Mouse (Mus musculus) heart, postnatal 36 days (tissue): Measurements from ENCODE around the gene Clec4f. TPM values are rescaled to one million over a fixed set of nuclear protein-coding genes. Genes with fewer than 3 reads are reported as not detected.

Experiments used
- DNase-seq, 2 experiments: peaks; one replicate each; pipeline ENCODE4 v3.0.0; 2021 to 2022
- intact Hi-C: fragments of 180-260 bp; cut with DNase I; formaldehyde crosslinking; loops from one replicate; pipeline ENCODE4 v1.15.1; 2025
- total RNA-seq, 2 experiments: library from RNA; stranded (reverse); gene quantifications; 2 replicates each; pipeline ENCODE4 v1.2.3; 2021

Gene Clec4f
- total RNA-seq = not detected

GRCm38 (mm10) chr6:83656087-83656486 lies at the start of gene Clec4f:
TSS of gene Clec4f (minus strand) at chr6:83656187.
- DNase-seq = no peak
- intact Hi-C loops = no loop called here

- no peak for DNase-seq
- intact Hi-C loops = no loop called here
Measured at GRCm38 (mm10) chr6:83704701-83705100, 48.7 kb upstream of the Clec4f start.

GRCm38 (mm10) chr6:83704294-83704693 lies 48.3 kb upstream of the Clec4f start:
- no peak for DNase-seq
- intact Hi-C loops = no loop called here

GRCm38 (mm10) chr6:83703722-83704078 lies 47.7 kb upstream of the Clec4f start:
- intact Hi-C loops = loop anchor here (2.0 kb wide), 1 partner anchor 13 kb away; no protein-coding TSS in a partner anchor

GRCm38 (mm10) chr6:83703000-83703721 lies 47.2 kb upstream of the Clec4f start:
- intact Hi-C loops = loop anchor here (2.0 kb wide), 1 partner anchor 14 kb away; no protein-coding TSS in a partner anchor
- no peak for DNase-seq

More at GRCm38 (mm10) chr6:83703722-83704078, 47.7 kb upstream of the Clec4f start:
- no peak for DNase-seq

DNA sequence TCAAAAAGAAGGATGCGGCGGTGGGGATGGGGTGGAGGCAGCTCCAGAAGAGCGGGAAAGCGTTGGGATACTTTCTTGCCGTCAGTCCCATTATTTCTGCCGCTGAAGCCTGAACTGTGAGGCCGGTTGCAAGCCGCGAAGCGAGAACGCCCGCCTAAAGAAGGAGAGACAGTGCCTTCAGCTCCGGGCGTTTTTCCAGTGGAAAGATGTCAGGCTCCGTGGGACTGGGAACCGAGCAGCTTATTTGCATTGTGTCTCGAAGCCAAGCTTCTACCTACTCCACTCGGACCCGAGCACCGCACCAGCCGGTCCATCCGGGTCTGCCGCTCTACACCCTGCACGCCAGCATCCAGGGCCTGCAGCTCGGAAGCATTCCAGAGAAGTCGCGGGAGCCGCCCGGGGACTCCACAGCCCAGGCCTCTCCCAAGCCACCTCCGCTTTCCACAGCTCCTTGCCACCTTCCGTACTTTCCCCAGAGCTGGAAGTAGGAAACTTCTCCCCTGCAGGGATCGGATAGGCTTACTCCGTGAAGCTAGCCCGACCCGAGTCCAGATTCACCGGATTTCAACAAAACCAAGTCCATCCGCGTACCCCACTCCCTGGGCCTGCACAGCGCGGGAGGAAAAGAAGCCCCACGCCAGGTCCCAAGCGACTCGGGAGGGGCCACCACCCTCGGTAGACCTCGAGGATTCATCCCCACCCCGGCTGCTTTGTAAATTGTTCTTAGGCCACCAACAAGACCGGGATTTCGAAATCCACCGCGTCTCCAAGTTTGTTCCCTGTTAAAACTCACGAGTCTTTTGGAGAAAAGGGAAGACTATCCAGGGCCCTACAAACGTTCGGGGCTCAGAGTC lies 46.4 kb upstream of the Clec4f start:
- no peak for DNase-seq
- intact Hi-C loops = loop anchor here (2.0 kb wide), 1 partner anchor 14 kb away; no protein-coding TSS in a partner anchor

GRCm38 (mm10) chr6:83701001-83701400 lies 45.0 kb upstream of the Clec4f start:
- DNase-seq = no peak
- intact Hi-C loops = no loop called here

GRCm38 (mm10) chr6:83699971-83700370 lies 44.0 kb upstream of the Clec4f start:
- intact Hi-C loops = no loop called here
- no peak for DNase-seq

GRCm38 (mm10) chr6:83697932-83698331 lies 41.9 kb upstream of the Clec4f start:
- intact Hi-C loops = no loop called here
- no peak for DNase-seq

DNA sequence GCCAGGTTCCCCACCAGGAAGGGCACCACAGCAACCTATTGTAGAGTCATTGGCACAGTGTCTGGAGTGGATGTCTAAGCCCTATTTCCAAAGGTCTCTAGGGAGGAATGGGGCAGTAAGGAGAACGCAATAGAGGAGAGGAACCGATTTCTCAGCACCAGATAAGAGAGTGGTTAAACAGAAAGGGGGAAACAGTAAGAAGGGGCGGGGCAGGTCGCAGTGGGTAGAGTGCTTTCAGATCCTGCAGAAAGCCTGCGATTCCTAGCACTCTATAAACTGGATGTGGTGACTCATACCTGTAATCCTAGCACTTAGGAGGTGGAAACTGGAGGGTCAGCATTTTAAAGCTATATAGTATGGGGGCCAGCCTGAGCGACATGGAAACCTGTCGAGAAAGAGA lies 40.7 kb upstream of the Clec4f start:
- intact Hi-C loops = no loop called here
- DNase-seq = no peak

- DNase-seq = no peak
- intact Hi-C loops = no loop called here
Measured at GRCm38 (mm10) chr6:83695731-83696130, 39.7 kb upstream of the Clec4f start.

DNA sequence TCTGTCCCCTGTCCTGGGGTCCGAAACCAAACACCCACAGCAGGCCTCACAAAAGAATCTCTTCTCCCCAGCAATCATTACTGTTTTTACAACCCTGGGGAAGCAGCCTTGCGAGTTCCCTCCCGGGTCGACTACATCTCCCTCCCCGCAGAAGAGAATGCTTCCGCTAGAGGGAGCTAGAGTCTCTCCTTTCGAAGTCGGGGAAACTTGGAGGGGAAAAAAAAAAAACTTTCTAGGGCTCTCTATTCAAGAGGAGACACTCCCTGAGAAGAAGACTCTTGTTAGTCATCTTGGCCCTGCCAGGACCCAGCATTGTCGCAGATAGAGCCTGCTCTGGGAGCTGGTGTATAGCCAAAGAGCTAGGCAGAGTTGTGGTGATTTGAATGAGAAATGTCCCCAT lies 37.8 kb upstream of the Clec4f start:
- intact Hi-C loops = loop anchor here (1.0 kb wide), 1 partner anchor 37 kb away; no protein-coding TSS in a partner anchor
- peak; percentile 47 to 48 for DNase-seq

- intact Hi-C loops = loop anchor here (1.0 kb wide), 1 partner anchor 38 kb away; no protein-coding TSS in a partner anchor
- no peak for DNase-seq
Measured at GRCm38 (mm10) chr6:83692962-83693361, 37.0 kb upstream of the Clec4f start.

DNA sequence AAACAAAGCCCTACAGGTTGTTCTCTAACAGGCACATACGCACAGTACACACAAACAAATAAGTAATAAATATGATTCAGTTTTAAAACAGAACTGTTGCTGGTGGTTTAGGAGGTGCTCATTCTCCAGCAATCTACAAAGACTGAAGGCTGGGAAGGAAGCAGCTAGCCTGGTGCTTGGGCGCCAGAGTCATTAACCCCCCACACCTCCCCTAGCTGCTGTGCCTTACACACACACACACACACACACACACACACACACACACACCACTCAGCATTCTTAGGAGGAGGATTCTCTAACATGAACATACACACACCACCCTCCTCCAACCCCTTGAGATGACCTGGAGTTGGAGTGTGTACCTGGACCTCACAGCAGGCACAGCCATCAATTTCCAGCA lies 34.9 kb upstream of the Clec4f start:
- intact Hi-C loops = loop anchor here (2.0 kb wide), 1 partner anchor 88 kb away; no protein-coding TSS in a partner anchor

DNA sequence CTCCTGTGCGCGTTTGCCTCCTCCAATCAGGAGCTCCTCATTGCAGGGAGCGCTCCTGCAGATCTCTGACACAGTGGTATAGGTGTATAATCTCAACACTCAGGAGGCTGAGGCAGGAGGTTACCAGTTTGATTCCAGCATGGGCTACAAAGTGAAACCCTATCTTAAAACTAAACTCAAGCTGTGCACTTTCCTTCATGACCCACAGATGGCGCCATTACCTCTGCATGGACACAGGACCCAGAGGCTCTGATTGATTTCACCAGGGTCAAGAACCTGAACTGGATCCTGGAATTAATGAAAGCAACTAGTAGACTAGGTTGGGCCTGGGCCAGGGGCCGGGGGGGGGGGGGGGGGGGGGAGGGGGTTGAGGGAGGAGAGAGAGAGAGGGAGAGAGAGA lies 34.3 kb upstream of the Clec4f start:
- intact Hi-C loops = loop anchor here (2.0 kb wide), 1 partner anchor 89 kb away; no protein-coding TSS in a partner anchor

More for the DNA sequence above, 34.9 kb upstream of the Clec4f start:
- DNase-seq = no peak

GRCm38 (mm10) chr6:83689374-83689773 lies 33.4 kb upstream of the Clec4f start:
- intact Hi-C loops = no loop called here
- DNase-seq = no peak

More for the DNA sequence above, 34.3 kb upstream of the Clec4f start:
- peak; percentile 44 to 55 for DNase-seq

DNA sequence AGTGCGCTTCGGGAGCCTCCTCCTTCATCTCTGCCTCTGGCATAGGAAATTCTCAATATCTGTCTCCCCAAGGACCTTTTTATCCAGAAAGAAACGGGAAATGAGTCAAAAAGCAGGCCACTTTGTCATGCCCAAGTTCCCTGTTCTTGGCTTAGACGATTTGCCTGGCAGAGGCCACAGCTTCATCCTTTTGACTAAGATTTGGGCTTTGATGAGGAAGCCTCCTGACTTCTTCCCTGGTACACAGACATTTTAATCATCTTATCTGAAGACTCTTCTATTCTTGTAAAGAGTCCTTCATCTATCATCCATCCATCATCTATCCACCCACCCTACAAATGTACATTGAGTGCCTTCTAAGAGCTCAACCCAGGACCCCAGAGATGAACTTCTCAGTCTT lies 21.8 kb upstream of the Clec4f start, which contains the start of gene Cd207:
TSS of gene Cd207 (minus strand) at position 101 of the 400 bp plus-strand sequence.
- no peak for DNase-seq
- intact Hi-C loops = no loop called here

DNA sequence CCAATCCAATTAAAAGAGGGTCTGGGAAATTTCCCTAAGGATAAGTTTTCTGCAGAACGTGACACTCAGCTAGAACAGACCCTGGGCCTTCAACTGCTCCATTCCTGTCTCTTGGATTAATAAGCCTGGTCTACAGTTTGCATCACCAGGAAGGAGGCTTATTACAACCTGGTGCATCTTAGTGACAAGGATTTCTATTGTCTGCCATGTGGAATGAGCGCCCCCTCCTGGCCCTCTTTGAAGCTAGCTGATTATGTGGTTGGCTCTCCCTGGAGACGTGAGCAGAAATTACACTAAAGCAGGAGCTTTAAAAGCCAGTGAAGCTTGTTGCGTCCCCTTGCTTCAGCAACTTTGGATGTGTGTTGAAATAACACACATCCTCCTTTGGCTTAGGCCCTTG lies 17.4 kb upstream of the Clec4f start:
- intact Hi-C loops = loop anchor here (1.0 to 5.0 kb wide), 3 partner anchors 90 to 459 kb away; no protein-coding TSS in a partner anchor
- DNase-seq = peak; percentile 54 to 73

DNA sequence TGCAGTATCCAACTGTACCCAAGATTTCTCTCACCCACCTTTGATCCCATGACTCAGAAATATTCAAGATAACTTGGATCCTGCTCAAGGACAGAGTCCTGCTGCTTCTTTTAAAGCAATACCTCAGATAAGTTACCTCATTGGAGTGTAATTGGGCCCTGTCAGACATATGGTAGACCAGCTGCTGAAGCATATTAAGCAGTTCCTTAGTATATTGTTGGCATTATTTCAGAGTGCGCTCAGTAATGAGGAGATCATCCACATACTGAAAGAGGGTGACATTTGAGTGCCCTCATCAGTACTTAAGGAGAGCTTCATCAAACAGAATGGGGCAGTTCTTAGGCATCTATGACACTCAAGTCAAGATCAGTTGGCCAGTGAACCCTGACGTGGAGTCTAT lies 9.0 kb upstream of the Clec4f start:
- intact Hi-C loops = no loop called here
- no peak for DNase-seq

- DNase-seq = no peak
- intact Hi-C loops = no loop called here
Measured at GRCm38 (mm10) chr6:83660821-83661220, 4.8 kb upstream of the Clec4f start.

DNA sequence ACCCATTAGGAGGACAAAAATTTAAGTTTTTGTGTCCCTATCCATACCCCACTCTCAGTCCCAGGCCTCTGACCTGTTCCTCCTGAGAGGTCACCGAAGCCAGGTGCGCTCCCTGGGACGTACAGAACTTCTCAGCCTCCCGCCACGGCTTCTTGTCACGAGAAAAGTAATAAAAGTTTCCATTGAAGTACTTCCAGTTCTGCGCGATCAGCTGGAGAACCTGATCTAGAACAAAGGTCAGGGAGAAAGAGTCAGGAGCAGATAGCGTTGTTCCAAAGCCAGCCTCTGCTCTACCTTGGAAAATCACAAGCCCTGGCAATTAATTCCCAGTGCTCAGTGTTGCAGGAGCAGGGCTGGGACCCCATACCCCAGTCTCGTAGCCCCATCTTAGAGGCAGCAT lies 9.3 kb downstream of the Clec4f start:
- intact Hi-C loops = no loop called here
- DNase-seq = no peak
